Mouse (Mus musculus) NIH3T3 (cell line): Measurements from ENCODE around the gene Ttc33.
"Not testable (repeated sequence)": the region's sequence is repeated elsewhere in the genome, so short reads cannot be mapped to it uniquely, and the experiment has no call there.

ENCODE experiments used
- DNase-seq: peaks from one replicate; pipeline ENCODE4 v3.0.0-alpha.2; 2012; ENCODE audit warnings: low read depth

Ttc33 gene

DNA sequence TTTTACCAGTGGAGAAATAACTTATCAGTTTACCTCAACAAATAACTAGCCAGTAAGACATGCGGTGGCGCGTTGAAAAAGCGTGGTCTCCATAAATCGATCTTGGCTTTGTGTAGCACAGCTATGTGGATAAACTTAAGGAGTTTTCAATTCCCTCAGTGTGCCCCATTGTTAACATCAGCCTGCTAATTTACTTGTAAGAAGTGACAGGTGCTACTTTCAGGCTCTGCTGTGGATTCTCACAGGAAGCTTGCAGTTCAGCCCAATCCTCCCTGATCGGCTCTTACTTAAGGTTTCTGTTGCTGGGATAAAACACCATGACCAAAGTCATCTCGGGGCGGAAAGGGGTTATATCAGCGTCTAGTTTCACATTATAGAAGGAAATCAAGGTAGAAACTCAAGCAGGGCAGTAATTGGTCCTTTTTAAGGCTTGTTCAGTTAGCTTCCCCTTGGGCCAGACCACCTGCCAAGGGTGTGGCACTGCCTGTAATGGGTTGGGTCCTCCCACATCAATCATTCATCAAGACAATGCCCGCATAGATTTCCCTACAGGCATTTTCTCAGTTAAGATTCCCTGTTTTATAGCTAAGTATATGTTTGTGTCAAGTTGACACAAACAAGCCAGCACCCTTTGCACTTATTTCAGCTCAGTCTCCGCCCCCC lies 526 bp upstream of the Ttc33 start:
- DNase-seq: peak; percentile 15

DNA sequence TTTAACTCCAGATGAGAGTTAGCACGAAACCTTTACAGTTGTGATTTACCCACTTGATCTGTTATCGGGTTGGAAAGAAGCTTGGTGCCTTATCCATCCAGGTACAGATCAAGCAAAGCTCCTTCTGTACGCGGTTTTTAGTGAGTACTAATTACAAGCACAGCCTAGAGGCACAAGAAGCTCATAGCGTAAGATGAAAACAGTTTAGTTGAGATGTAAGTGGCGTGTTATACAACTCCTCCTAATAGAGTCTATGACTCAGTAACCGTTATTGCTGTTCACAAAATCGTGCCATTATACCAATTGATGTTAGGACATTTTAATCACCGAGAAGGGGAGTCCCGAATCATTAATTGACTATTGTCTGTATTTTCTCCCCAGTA lies 959 bp downstream of the Ttc33 start:
- no peak for DNase-seq

GRCm38 (mm10) chr15:5187116-5187515 lies 1.8 kb downstream of the Ttc33 start:
- no peak for DNase-seq

GRCm38 (mm10) chr15:5188029-5188428 lies 2.7 kb downstream of the Ttc33 start:
- no peak for DNase-seq

GRCm38 (mm10) chr15:5189504-5190093 lies 4.3 kb downstream of the Ttc33 start:
- DNase-seq: peak; percentile 20

- DNase-seq: peak; percentile 47
Observed at GRCm38 (mm10) chr15:5193833-5194232, 8.5 kb downstream of the Ttc33 start.

DNA sequence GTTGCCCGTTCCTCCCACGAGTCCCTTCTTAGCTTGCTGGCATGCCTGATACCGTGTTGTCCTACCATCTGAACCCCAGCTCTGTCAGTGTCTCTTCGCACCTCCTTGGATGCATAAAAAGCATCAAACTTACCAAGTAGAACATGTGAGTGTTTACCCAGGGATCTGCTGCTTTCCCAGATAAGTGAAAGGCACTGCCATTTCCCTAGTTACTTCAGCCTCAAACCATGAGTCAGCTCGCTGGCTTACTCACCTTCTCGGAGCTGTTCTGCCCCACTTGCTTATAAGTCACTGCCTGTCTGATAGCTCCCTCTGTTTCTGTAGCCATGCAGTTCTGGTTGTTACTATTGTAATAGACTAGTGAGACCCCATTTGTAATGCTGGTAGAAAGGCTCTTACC lies 9.1 kb downstream of the Ttc33 start:
- DNase-seq: peak; percentile 63

DNA sequence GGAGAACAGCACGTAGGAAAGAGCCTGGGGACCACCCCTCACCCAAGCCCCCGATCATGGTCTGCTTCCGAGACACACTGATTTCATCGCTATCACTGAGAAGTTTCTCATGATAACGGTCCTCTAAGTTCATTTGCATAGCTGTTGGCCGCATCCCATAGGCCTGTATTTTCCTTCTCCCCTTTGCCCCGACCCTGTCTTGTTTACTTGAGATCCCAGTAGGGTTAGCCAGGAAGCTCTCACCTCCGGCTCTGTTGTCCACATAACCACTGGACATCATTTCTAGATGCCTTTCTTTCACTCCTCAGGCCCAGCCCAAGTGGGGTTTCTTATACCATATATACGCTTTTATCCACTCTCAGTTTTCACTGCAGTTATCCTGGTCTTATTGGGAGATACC lies 9.6 kb downstream of the Ttc33 start:
- DNase-seq: no peak

DNA sequence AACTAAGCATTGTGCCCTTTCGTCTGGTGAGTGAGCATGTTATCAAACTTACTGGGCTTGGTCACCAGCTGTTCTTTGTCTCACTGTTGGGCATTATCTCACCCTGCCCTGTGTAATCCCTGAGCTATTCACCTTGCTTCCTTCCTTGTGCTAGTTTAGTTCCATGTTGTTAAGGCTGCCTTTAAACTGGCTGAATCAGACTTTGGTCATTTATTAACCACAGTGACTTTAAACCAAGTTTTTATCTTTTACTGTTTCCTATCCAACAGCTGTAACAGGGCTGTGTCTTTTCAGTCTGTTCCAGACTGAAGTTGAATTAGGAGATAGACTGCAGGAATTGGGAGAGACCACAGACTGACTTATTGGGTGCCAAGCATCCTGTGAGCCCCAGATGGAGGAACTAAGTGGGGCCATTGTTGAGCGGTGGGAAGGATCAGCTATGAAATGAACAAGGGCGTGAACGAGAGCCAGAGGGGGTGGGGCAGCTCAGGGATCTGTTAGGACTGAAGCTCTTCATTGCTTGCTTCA lies 10.7 kb downstream of the Ttc33 start:
- DNase-seq: no peak

- no peak for DNase-seq
Observed at GRCm38 (mm10) chr15:5196691-5197090, 11.4 kb downstream of the Ttc33 start.

DNA sequence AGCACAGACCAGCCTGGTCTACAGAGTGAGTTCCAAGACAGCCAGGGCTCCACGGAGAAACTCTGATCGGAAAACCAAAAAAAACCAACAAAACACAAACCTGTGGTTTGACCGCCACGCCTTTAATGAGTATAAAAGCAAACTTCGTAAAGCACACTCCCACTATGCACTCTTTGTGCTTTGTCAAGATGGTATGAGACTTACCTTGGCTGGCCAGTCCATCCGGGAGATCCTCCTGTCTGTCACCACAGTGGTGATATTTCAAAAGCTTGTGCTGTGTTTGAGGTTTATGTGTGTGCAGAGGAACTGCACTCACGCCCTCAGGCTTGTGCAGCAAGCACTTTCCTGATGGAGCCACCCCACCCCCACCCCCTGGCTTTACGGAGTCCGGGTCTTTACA lies 19.9 kb downstream of the Ttc33 start:
- DNase-seq: no peak

DNA sequence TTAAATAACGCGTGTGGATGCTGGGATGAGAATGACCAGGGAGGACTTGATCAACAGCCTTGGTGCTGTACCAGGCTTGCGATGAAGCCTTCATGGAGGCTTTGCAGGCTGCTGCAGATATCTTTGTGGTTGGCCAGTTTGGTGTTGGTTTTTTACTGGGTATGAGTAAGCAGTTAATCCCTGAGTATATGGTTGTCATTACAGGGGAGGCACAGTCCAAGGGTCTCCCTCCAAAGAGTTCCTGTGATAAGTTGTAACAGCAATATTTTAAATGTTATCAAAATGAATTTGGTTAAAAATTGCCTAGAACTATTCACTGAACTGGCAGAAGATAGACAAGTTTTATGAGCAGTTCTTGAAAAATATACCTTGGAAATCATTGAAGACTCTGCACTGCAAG lies 23.8 kb downstream of the Ttc33 start:
- DNase-seq: no peak

DNA sequence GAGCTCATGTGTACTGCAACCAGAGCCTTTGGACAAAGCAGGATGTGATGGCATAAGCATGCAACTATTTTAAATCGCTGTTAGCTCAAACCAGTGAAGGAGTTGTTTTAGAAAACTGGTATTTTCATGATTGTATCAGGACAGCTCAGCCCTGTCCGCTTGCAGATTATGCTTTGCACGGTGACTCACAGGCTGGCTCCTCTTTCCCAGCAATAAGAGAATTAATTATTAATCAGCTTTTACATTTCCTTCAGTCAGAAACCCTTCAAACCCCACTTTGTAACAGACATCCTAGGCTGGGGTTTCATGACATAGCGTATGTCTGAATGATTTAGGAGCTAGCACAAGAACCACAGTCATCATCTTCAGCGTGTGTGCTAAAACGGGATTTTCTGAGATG lies 35.2 kb downstream of the Ttc33 start:
- no peak for DNase-seq

GRCm38 (mm10) chr15:5230746-5231145 lies 45.4 kb downstream of the Ttc33 start:
- not testable (repeated sequence) for DNase-seq

DNA sequence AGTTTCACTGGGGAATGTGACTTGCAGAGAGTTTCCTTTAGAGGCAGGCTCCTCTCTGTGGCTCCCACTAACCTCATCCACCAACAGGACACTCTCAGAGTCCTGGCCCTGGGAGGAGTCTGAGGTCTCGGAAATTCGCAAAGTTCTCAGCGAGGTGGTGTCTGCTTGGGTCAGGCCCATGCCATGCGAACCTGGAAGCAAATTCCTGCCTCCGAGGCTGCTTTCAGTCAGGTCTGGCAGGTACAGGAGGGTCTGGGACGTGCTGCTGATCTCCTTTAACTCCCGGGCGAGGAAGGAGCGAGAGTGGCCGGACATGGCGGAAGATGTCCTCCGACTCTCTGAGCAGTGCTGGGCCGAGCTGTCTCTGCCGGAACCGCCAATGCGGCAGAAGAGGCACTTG lies 49.3 kb downstream of the Ttc33 start:
- DNase-seq: no peak

DNA sequence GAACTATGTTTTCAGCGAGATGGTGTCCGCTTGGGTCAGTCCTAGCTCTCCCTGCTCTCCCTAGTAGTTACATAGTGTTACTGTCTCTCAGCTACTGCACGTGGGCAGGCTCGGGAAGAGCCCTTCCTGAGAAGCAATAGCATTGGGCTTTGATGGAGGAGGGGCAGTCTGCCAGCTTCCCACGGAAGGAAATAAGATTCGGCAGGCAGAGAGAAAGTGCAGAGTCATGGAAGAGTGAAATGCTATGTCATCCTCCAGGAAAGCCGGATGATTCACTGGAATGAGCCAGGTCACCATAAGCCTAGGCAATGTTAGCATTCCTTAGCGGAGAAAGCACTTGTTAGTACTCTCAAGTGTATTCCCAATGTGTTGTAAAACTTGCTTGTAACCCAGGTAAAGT lies 50.2 kb downstream of the Ttc33 start:
- DNase-seq: peak; percentile 59

- DNase-seq: peak; percentile 92
Observed at GRCm38 (mm10) chr15:5236538-5236937, 51.2 kb downstream of the Ttc33 start.

DNA sequence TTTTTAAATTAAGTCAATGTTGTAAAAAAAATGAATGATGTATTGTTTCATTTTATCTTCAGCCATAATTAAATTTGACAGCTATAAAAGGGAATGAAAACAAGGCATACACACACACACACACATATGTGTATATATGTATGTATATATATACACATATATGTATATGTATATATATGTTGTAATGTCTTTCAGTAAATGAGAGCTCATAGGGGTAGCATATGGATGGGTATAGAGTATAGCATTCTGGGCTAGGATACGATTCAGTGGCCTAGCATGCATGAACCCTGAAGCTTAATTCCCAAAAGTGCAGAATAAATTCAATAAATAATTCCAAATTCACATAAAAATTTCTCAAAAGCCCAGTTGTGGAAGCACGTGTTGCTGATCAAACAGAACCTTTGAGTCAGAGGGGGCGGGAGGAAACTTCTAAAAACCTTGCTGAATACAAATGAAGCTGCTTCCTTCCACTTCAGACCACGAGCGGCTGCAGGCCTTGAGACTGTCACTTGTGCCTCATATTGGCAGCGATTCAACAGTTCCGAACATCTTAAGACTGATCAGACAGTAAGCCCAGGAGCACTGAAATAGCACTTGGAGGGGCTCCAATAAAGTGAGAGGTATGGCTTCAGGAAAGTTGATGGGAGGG lies 51.8 kb downstream of the Ttc33 start:
- DNase-seq: no peak

GRCm38 (mm10) chr15:5238073-5238472 lies 52.7 kb downstream of the Ttc33 start:
- DNase-seq: no peak

- DNase-seq: peak; percentile 26
Observed at GRCm38 (mm10) chr15:5238553-5238952, 53.2 kb downstream of the Ttc33 start.

DNA sequence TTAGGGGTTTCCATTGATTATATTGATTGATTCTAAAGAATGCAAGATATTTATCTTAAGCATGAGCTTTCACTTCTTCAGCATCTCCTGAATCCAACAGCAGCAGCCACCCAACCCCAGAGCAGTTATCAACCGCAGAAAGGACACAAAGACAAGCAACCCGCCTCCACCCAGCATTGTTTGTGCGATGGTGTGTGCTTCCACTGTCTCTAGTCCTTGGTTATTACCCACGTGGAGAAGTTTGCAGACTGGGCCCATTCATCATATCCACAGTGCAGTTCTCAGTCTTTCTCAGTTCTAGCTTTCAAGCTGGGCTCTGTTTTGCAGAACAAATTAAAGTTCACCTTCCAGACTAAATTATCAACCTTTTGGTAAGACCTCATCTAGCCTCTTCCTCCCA lies 54.0 kb downstream of the Ttc33 start:
- DNase-seq: no peak

DNA sequence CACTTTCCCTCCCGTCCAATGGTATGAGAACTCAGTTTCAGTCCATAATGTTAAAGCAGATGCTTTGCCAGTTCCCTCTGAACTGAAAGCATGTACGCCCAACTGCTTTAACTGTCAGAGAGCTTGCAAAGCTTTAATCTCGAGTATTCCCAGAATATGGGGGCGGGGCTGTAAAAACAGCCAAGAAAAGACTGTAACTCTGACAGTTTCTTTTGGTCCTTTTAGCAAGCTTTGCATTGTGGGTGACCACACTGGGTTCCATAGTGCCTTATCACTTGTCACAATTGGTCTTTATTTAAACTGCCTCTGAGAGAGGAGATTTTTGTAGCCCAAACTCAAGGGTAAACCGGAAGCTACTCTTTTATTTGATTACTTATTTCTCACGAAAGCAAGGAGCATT lies 54.6 kb downstream of the Ttc33 start:
- peak; percentile 51 for DNase-seq

DNA sequence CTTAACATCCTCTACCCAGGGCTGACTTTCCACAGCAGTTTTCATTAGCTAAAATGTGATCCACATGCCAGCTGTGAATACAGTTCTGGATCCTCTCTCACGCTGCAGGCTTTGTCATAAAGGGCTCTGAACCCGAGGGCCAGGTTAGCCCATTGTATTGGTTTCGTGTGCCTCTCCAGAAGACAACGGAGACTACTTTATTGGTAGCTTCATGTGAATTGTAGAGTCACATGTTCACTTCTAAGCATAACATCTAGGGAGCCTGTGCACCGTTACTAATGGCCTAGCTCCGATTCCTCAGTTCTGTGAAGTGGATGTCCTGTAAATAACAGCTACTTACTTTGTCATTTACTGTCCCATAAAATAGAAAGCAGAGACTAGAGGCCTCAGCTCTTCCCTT lies 55.0 kb downstream of the Ttc33 start:
- DNase-seq: peak; percentile 11
